Mouse (Mus musculus): ENCODE measurements around the gene Hmcn2.
A peak's percentile ranks its signal among the peaks of the same experiment; 100 is the strongest.

Gene Hmcn2

GRCm38 (mm10) chr2:31482914-31483575, 168.8 kb downstream of the Hmcn2 start:
- peak; percentile 75 for DNase-seq (ENCODE audit: low read depth)

GRCm38 (mm10) chr2:31484187-31484586, 170.0 kb downstream of the Hmcn2 start:
- DNase-seq (ENCODE audit: low read depth), result no peak

GRCm38 (mm10) chr2:31489166-31489565, 175.0 kb downstream of the Hmcn2 start:
- DNase-seq (ENCODE audit: low read depth), result no peak

GRCm38 (mm10) chr2:31490556-31490955, 176.3 kb downstream of the Hmcn2 start:
- DNase-seq (ENCODE audit: low read depth), result no peak

- DNase-seq (ENCODE audit: low read depth), result no peak
Measured at GRCm38 (mm10) chr2:31492308-31492707, 178.1 kb downstream of the Hmcn2 start.

GRCm38 (mm10) chr2:31493243-31493642, 179.0 kb downstream of the Hmcn2 start:
- no peak for DNase-seq (ENCODE audit: low read depth)

GRCm38 (mm10) chr2:31494315-31494714, 180.1 kb downstream of the Hmcn2 start:
- DNase-seq (ENCODE audit: low read depth), result no peak

- no peak for DNase-seq (ENCODE audit: low read depth)
Measured at GRCm38 (mm10) chr2:31495046-31495476, 180.8 kb downstream of the Hmcn2 start.

GRCm38 (mm10) chr2:31496141-31496540, 181.9 kb downstream of the Hmcn2 start:
- no peak for DNase-seq (ENCODE audit: low read depth)

- DNase-seq (ENCODE audit: low read depth), result no peak
Measured at GRCm38 (mm10) chr2:31497113-31497512, 182.9 kb downstream of the Hmcn2 start.

- DNase-seq (ENCODE audit: low read depth), result no peak
Measured at GRCm38 (mm10) chr2:31497635-31498034, 183.4 kb downstream of the Hmcn2 start.

GRCm38 (mm10) chr2:31499327-31500291, 185.4 kb downstream of the Hmcn2 start:
- DNase-seq (ENCODE audit: low read depth), result no peak

GRCm38 (mm10) chr2:31500292-31501204, 186.3 kb downstream of the Hmcn2 start:
- DNase-seq (ENCODE audit: low read depth), result no peak

- no peak for DNase-seq (ENCODE audit: low read depth)
Measured at GRCm38 (mm10) chr2:31501448-31502130, 187.4 kb downstream of the Hmcn2 start.

GRCm38 (mm10) chr2:31502616-31503522, 188.7 kb downstream of the Hmcn2 start:
- DNase-seq (ENCODE audit: low read depth), result no peak

GRCm38 (mm10) chr2:31505472-31505871, 191.3 kb downstream of the Hmcn2 start:
- DNase-seq (ENCODE audit: low read depth), result no peak

- DNase-seq (ENCODE audit: low read depth), result no peak
Measured at GRCm38 (mm10) chr2:31508851-31509250, 194.6 kb downstream of the Hmcn2 start.

Measured in c-Kit-positive CD71-positive TER-119-negative erythroid progenitor cells, embryonic 14.5 days (primary cell).